Mouse (Mus musculus) G1E (cell line): Measurements from ENCODE around the gene Phf21b. TPM values are rescaled to one million over a fixed set of nuclear protein-coding genes. Genes with fewer than 3 reads are reported as not detected.

Experiments used
- ATAC-seq: 2 replicates; pipeline ENCODE4 v1.8.0; 2016; ENCODE audit warnings: mild to moderate bottlenecking; ENCODE audit not compliant: insufficient number of reproducible peaks, poor library complexity, low FRiP score, severe bottlenecking; ENCODE audit errors: extremely low read depth
- DNase-seq: peaks from one replicate; pipeline ENCODE4 v3.0.0; 2012; ENCODE audit warnings: low spot score
- H3K27me3 ChIP-seq: 2 replicates; pipeline ENCODE4 v1.6.1; 2012; ENCODE audit warnings: mild to moderate bottlenecking, low read length, inconsistent platforms; ENCODE audit not compliant: insufficient read depth
- H3K36me3 ChIP-seq: replicated peaks from 2 replicates; pipeline ENCODE3; 2012; ENCODE audit warnings: mild to moderate bottlenecking, inconsistent platforms
- H3K4me1 ChIP-seq: 2 replicates; pipeline ENCODE4 v1.6.1; 2012; ENCODE audit warnings: low read depth, low read length, inconsistent platforms, mixed read lengths; ENCODE audit not compliant: insufficient read depth
- H3K4me3 ChIP-seq: 2 replicates; pipeline ENCODE4 v1.5.1; 2012; ENCODE audit warnings: low read depth, mild to moderate bottlenecking, inconsistent platforms, low read length, moderate library complexity, mixed read lengths
- H3K9me3 ChIP-seq: replicated peaks from 2 replicates; pipeline ENCODE4 v1.6.1; 2012; ENCODE audit warnings: inconsistent platforms
- CTCF ChIP-seq: IDR thresholded peaks from 2 replicates; pipeline ENCODE4 v1.5.1; 2012; ENCODE audit warnings: low read depth, low read length, inconsistent platforms, mixed read lengths
- GATA1 ChIP-seq: IDR thresholded peaks from 2 replicates; pipeline ENCODE4 v1.6.1; 2012; ENCODE audit warnings: borderline replicate concordance, low read length, inconsistent platforms, mixed read lengths
- GATA2 ChIP-seq: IDR thresholded peaks from 2 replicates; pipeline ENCODE4 v1.6.1; 2012; ENCODE audit warnings: low read depth, low read length, inconsistent platforms, borderline replicate concordance
- POLR2AphosphoS5 ChIP-seq: IDR thresholded peaks from 2 replicates; pipeline ENCODE4 v1.6.1; 2012; ENCODE audit warnings: low read depth, low read length, inconsistent platforms; ENCODE audit not compliant: insufficient replicate concordance
- TAL1 ChIP-seq: conservative IDR thresholded peaks from 2 replicates; pipeline ENCODE4 v1.6.1; 2012; ENCODE audit warnings: low read depth, low read length, inconsistent platforms, mixed read lengths
- polyA plus RNA-seq: library from polyadenylated mRNA; stranded (reverse); fragments of >175 nt; gene quantifications from 2 replicates; pipeline ENCODE4 v1.2.3, GENCODE M21; 2012
- total RNA-seq, 2 experiments: library from RNA; stranded (forward) in 1 of 2; stranded (reverse) in 1 of 2; fragments of 200-1000 nt in 1 of 2; fragments of >200 nt in 1 of 2; fragmentation: Nextera tagmentation in 1 of 2; gene quantifications; 2 replicates each; pipeline ENCODE4 v1.2.3; 2014 to 2017

Gene Phf21b
- total and polyA plus RNA-seq, 3 experiments: 0.27 TPM; not detected in 2

DNA sequence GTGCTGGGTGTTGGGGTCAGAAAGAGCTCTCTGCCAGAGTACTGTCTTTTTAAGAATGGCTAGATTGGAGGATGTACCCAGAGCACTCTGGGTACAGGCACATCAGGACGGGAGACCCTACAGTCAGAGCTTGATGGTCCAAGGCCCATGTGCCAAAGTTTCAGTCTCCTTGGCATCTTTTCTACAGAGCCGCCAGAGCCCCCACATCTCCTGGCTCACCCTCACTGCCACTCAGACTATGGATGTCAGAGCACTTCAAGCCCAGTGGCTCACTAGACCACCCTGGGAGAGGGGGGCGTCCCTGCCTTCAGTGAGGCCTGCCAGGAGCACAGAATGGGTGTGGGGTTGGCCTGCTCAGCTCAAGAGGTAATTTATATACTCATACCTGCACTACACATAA, 38.3 kb downstream of the Phf21b start:
- H3K27me3 ChIP-seq: no peaks in the 10 kb centered on the region
- no peaks in the 10 kb centered on the region for H3K36me3 ChIP-seq
- DNase-seq (no peak), ATAC-seq (no peak)
- TF ChIP-seq CTCF (no peak), GATA1 (no peak), POLR2AphosphoS5 (no peak), TAL1 (no peak), GATA2 (no peak)
- no peak overlapping the region for H3K4me3 ChIP-seq
- H3K9me3 ChIP-seq: peaks cover 85% of the 10 kb centered on the region
- H3K4me1 ChIP-seq: no peaks in the 10 kb centered on the region

DNA sequence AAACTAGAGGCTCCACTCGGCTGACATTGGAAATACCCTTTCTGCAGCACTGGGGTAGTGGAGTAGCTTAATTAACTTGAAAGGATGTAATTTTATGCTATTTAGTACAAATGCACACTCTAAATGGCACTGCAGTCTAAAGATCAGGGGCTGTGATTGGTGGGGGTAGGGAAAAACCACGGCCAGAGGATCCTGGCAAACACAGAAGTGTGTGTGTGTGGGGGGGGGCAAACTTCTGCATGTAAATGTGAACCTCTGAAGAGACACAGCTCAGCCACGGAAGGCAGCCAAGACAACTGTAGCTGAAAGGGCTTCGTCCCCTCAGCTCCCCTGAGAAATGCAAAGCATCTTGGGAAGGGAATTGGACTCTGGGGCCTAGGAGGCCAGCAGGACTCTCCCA, 40.7 kb downstream of the Phf21b start:
- no peak for ATAC-seq
- no peaks in the 10 kb centered on the region for H3K27me3 ChIP-seq
- DNase-seq: no peak

DNA sequence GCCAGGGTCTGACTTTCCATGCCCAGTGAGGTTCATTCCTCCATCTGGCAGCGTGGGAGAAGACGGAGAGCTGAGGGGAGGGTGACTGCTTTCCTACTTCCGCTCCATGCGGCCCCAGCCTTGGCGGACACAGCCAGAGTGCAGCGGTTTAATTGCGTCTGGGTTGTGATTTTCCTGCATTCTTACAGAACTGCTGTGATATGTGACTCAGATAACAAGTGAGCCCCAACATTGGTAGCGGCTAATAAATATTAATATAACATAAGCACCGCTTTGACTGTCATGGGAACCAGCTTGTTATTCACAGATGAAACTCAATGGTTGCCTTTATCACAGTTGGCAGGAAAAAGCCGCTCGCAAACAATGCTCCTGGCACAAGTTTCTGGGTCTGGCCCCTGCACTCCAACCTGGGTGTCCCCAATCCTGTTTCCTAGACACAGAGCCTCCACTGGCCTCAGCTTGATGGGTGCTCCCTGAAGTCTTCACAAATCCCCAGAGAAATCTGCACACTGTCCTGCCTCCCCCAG, 43.0 kb downstream of the Phf21b start:
- no peak for TF ChIP-seq POLR2AphosphoS5
- no peaks in the 10 kb centered on the region for H3K4me1 ChIP-seq
- H3K36me3 ChIP-seq: no peaks in the 10 kb centered on the region
- peaks cover 93% of the 10 kb centered on the region for H3K9me3 ChIP-seq
- no peaks in the 10 kb centered on the region for H3K27me3 ChIP-seq
- H3K4me3 ChIP-seq: no peak overlapping the region; the same call in 1 of the 2 replicates
- ATAC-seq (no peak), DNase-seq (no peak)

More for the DNA sequence above, 40.7 kb downstream of the Phf21b start:
- Histone ChIP-seq H3K4me3 (no peak overlapping the region), H3K4me1 (no peaks in the 10 kb centered on the region), H3K9me3 (peaks cover 91% of the 10 kb centered on the region), H3K36me3 (no peaks in the 10 kb centered on the region)
- no peak for TF ChIP-seq GATA2

DNA sequence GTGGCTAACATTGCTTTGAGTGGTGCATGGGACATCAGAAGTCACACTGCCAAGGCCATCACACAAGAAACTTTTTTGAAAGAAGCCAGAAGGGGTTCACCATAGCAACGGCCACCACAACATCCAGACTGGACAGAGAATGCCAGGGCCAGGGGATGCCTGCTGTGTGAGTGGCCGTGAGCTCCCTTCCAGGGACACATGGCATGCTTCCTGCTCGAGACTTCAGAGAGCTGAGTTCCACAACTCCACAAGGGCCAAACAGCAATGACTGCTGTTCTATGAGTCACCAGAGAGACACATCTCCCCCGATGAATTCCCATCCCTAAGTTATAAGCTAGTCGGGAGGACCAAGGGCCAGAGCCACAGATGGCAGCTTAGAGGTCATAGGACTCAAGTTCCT, 44.7 kb downstream of the Phf21b start:
- no peaks in the 10 kb centered on the region for H3K36me3 ChIP-seq
- TF ChIP-seq POLR2AphosphoS5: no peak
- no peak for TF ChIP-seq GATA2
- TF ChIP-seq CTCF: no peak
- no peak for TF ChIP-seq GATA1
- TF ChIP-seq TAL1: no peak
- no peak overlapping the region for H3K4me3 ChIP-seq
- DNase-seq (no peak), ATAC-seq (no peak)
- H3K27me3 ChIP-seq: no peaks in the 10 kb centered on the region
- H3K4me1 ChIP-seq: no peaks in the 10 kb centered on the region
- H3K9me3 ChIP-seq: peaks cover 95% of the 10 kb centered on the region

DNA sequence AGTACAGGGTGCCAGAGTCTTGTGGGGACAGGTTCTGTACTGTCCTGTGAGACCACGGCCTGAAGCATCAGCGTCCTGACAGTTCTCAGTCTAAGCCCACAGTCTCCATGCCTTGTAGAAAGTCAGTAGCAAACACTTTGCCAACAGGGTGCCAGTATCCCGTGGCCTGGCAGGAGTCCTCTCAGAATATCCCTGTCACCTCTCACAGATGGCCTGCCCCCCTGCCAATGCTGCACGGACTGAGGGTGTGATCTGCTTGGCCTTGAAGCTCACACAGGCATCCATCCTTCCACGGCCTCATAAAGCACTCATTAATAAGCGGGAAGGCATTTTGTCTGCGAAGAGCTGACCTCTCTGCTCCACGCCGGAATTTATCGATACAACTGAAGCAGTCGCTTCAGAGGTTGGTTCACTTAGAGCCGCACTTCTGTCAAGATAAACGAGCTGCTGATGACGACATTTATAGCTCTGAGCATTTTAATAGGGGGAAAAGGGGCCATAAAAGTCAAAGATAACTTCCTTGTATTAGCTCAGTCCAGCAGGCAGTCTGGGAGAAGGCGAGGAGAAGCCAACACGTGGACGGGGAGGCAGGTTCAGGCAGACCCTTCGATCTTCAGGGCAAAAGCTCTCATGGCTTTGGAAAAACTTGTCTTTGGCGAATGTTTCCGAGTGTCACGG, 46.4 kb downstream of the Phf21b start:
- peaks cover 95% of the 10 kb centered on the region for H3K9me3 ChIP-seq
- H3K4me1 ChIP-seq: no peaks in the 10 kb centered on the region
- H3K36me3 ChIP-seq: no peaks in the 10 kb centered on the region
- no peak overlapping the region for H3K4me3 ChIP-seq
- DNase-seq (no peak), ATAC-seq (no peak)
- no peak for TF ChIP-seq GATA2
- no peak for TF ChIP-seq TAL1
- TF ChIP-seq GATA1: no peak
- TF ChIP-seq POLR2AphosphoS5: no peak
- TF ChIP-seq CTCF: no peak
- no peaks in the 10 kb centered on the region; the same call in 1 of the 2 replicates for H3K27me3 ChIP-seq

DNA sequence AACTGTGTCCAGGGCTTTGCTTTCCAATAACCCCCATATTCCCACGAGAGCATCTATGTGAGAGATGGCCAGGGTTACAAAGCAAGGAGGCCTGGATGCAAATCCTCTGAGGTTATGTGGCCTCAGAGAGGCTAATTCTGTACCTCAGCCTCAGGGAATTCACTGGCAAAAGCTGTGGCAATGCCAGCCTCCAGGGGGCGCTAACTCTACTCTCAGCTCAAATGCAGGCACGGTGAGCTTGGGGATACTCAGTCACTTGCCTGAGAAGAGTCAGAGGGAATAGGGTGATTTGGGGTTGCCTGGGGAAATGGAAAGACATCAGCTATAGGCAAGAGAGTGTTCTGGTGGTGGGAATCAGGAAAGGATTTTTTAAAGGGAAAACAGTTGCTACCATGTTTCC, 52.2 kb downstream of the Phf21b start:
- no peak for ATAC-seq

DNA sequence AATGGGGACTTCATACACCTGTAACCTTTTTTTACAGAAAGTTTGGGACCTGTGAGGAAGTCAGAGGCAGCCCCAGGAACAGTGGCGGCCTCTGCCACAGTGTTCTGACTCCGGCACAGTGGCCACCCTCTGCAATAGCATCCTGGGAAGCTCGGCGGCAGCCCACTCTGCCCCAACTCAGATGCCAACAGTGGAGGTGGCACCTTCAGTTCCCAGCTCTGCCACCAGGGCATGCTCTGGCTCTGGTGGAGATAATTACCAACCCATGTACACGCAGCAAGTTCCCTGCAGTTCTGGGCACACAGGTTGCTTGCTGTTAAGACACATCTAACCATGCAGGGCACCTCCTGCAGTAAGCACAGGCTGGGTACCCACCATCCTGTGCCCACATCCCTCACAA, 55.7 kb downstream of the Phf21b start:
- Histone ChIP-seq H3K4me3 (no peak overlapping the region), H3K9me3 (peaks cover 90% of the 10 kb centered on the region), H3K27me3 (no peaks in the 10 kb centered on the region; the same call in 1 of the 2 replicates), H3K36me3 (no peaks in the 10 kb centered on the region), H3K4me1 (no peaks in the 10 kb centered on the region)
- no peak for DNase-seq
- TF ChIP-seq GATA2 (no peak), CTCF (no peak), POLR2AphosphoS5 (no peak)
- no peak for ATAC-seq

More for the DNA sequence above, 52.2 kb downstream of the Phf21b start:
- DNase-seq: no peak
- H3K9me3 ChIP-seq: peaks cover 93% of the 10 kb centered on the region
- H3K4me3 ChIP-seq: no peak overlapping the region
- H3K36me3 ChIP-seq: no peaks in the 10 kb centered on the region
- no peaks in the 10 kb centered on the region for H3K4me1 ChIP-seq
- H3K27me3 ChIP-seq: no peaks in the 10 kb centered on the region; the same call in 1 of the 2 replicates
- TF ChIP-seq CTCF: no peak
- no peak for TF ChIP-seq GATA2
- TF ChIP-seq POLR2AphosphoS5: no peak
- no peak for TF ChIP-seq GATA1
- no peak for TF ChIP-seq TAL1
